In genomic region chr4:22836124-22836445, GRCm38 (mm10) we compare ENCODE assay signal across 11 mouse cellular contexts.
DNase-seq lines count a peak whose midpoint lies in the region; ATAC-seq and TF ChIP-seq lines count a peak whose summit lies in the region.
"Had no signal": no experiment of that assay in that cellular context is flagged by ENCODE, and none has a peak within 500 bp of the region (broad histone marks: within the 10 kb centered on the region; RNA-seq: fewer than 3 reads in every experiment).

No protein-coding gene starts in this region.

- no peak overlapping the region for H3K27ac ChIP-seq in heart, embryonic 15.5 days
- no peak overlapping the region for H3K27ac ChIP-seq in heart, adult 2 months
- H3K27ac ChIP-seq in forebrain, embryonic 13.5 days, result peak overlapping the region; percentile 83
- no peak overlapping the region for H3K27ac ChIP-seq in intestine, embryonic 15.5 days
- peak overlapping the region; percentile 74 for H3K27ac ChIP-seq in neural tube, embryonic 13.5 days (replicated peaks)
- no peak overlapping the region for H3K27ac ChIP-seq in cerebellum, adult 2 months (ENCODE audit: insufficient read depth, low read length)

- no peak overlapping the region for H3K9ac ChIP-seq in heart, embryonic 15.5 days
- H3K9ac ChIP-seq in heart, adult 2 months (ENCODE audit: low read depth, low read length), result no peak overlapping the region
- peak overlapping the region; percentile 52; the same call in 1 of the 2 replicates for H3K9ac ChIP-seq in forebrain, embryonic 13.5 days
- H3K9ac ChIP-seq in intestine, embryonic 15.5 days, result no peak overlapping the region
- H3K9ac ChIP-seq in neural tube, embryonic 13.5 days, result peak overlapping the region; percentile 38; the same call in 1 of the 2 replicates

- intact Hi-C loops in heart, adult 2 months (cut with DNase I), result no loop called here

- no peak for TF ChIP-seq CTCF in heart, adult 2 months (IDR thresholded peaks at IDR 0.05)
- TF ChIP-seq CTCF in cerebellum, adult 2 months (IDR thresholded peaks at IDR 0.05; ENCODE audit: borderline replicate concordance, insufficient read depth, low read depth, low read length), result no peak

- H3K79me2 ChIP-seq in heart, adult 2 months (replicated peaks; ENCODE audit: control insufficient read depth, insufficient read depth, low read length), result no peaks in the 10 kb centered on the region

- TF ChIP-seq EP300 in heart, adult 2 months (IDR thresholded peaks at IDR 0.05; ENCODE audit: insufficient read depth, low read depth, low read length), result no peak

- no peaks in the 10 kb centered on the region for H3K9me3 ChIP-seq in heart, embryonic 15.5 days (replicated peaks)
- H3K9me3 ChIP-seq in forebrain, embryonic 13.5 days (replicated peaks), result no peaks in the 10 kb centered on the region
- no peaks in the 10 kb centered on the region for H3K9me3 ChIP-seq in intestine, embryonic 15.5 days
- no peaks in the 10 kb centered on the region for H3K9me3 ChIP-seq in neural tube, embryonic 13.5 days

- TF ChIP-seq POLR2A in heart, adult 2 months (IDR thresholded peaks at IDR 0.05; ENCODE audit: insufficient read depth, low read depth, low read length), result no peak
- TF ChIP-seq POLR2A in cerebellum, adult 2 months (IDR thresholded peaks at IDR 0.05; ENCODE audit: borderline replicate concordance, insufficient read depth, low read length), result no peak

- H3K27me3 ChIP-seq in heart, embryonic 15.5 days, result no peaks in the 10 kb centered on the region
- H3K27me3 ChIP-seq in heart, adult 2 months (ENCODE audit: control insufficient read depth, insufficient read depth, low read length), result no peaks in the 10 kb centered on the region
- no peaks in the 10 kb centered on the region for H3K27me3 ChIP-seq in forebrain, embryonic 13.5 days
- no peaks in the 10 kb centered on the region for H3K27me3 ChIP-seq in intestine, embryonic 15.5 days (replicated peaks)
- H3K27me3 ChIP-seq in neural tube, embryonic 13.5 days, result no peaks in the 10 kb centered on the region
- no peaks in the 10 kb centered on the region for H3K27me3 ChIP-seq in cerebellum, adult 2 months (ENCODE audit: control insufficient read depth, insufficient read depth, low read length)

- H3K4me2 ChIP-seq in heart, embryonic 15.5 days, result peak overlapping the region; percentile 30
- peak overlapping the region; percentile 54 for H3K4me2 ChIP-seq in forebrain, embryonic 13.5 days
- H3K4me2 ChIP-seq in intestine, embryonic 15.5 days (replicated peaks), result peak overlapping the region; percentile 28
- peak overlapping the region; percentile 47 for H3K4me2 ChIP-seq in neural tube, embryonic 13.5 days

- no peaks in the 10 kb centered on the region for H3K36me3 ChIP-seq in heart, embryonic 15.5 days
- no peaks in the 10 kb centered on the region for H3K36me3 ChIP-seq in heart, adult 2 months (ENCODE audit: control insufficient read depth, insufficient read depth, low read length)
- H3K36me3 ChIP-seq in forebrain, embryonic 13.5 days (ENCODE audit: poor library complexity, severe bottlenecking), result no peaks in the 10 kb centered on the region
- H3K36me3 ChIP-seq in intestine, embryonic 15.5 days, result no peaks in the 10 kb centered on the region
- H3K36me3 ChIP-seq in neural tube, embryonic 13.5 days, result no peaks in the 10 kb centered on the region

- no peak for DNase-seq in heart, adult 2 months
- DNase-seq in right cerebral cortex, postnatal 36 days (ENCODE audit: low spot score in 2 of 2), result no peak
- no peak for DNase-seq in layer of hippocampus, adult 8-10 months (ENCODE audit: low spot score in 2 of 2)
- no peak for DNase-seq in cerebellum, adult 2 months
- DNase-seq: adrenal gland, adult 8-10 months; spleen, adult 18-20 months; thymus, adult 2 months had no signal

- no peak overlapping the region for H3K4me3 ChIP-seq in heart, embryonic 15.5 days
- H3K4me3 ChIP-seq in heart, adult 2 months, result no peak overlapping the region
- no peak overlapping the region; the same call in 1 of the 2 replicates for H3K4me3 ChIP-seq in forebrain, embryonic 13.5 days
- no peak overlapping the region for H3K4me3 ChIP-seq in intestine, embryonic 15.5 days (replicated peaks)
- peak overlapping the region; percentile 19 for H3K4me3 ChIP-seq in neural tube, embryonic 13.5 days
- H3K4me3 ChIP-seq in cerebellum, adult 2 months (replicated peaks; ENCODE audit: insufficient read depth, low read depth, low read length), result no peak overlapping the region

- ATAC-seq in heart, embryonic 15.5 days (replicated peaks; ENCODE audit: insufficient number of reproducible peaks, insufficient read depth, low FRiP score, low read depth), result no peak
- no peak; the same call in 1 of the 2 replicates for ATAC-seq in forebrain, embryonic 13.5 days
- ATAC-seq in intestine, embryonic 15.5 days, result no peak
- ATAC-seq in neural tube, embryonic 13.5 days (ENCODE audit: low read depth), result no peak

- 62% methylated on average over 7 of the region's 7 CpGs for WGBS in heart, embryonic 15.5 days
- WGBS in heart, adult 2 months, result 57% methylated on average over 7 of the region's 7 CpGs
- WGBS in forebrain, embryonic 13.5 days, result 19% methylated on average over 7 of the region's 7 CpGs
- WGBS in intestine, embryonic 15.5 days, result 61% methylated on average over 7 of the region's 7 CpGs
- WGBS in neural tube, embryonic 13.5 days, result 17% methylated on average over 7 of the region's 7 CpGs
- 23% methylated on average over 7 of the region's 7 CpGs for WGBS in cerebellum, adult 2 months

- 0 out of 2 replicates have a peak, but pooled peaks cover 3% of the 10 kb centered on the region for H3K4me1 ChIP-seq in heart, embryonic 15.5 days (replicated peaks)
- H3K4me1 ChIP-seq in heart, adult 2 months (ENCODE audit: control insufficient read depth, insufficient read depth, low read length), result no peaks in the 10 kb centered on the region
- peaks cover 37% of the 10 kb centered on the region for H3K4me1 ChIP-seq in forebrain, embryonic 13.5 days
- H3K4me1 ChIP-seq in intestine, embryonic 15.5 days (replicated peaks), result no peaks in the 10 kb centered on the region
- peaks cover 22% of the 10 kb centered on the region for H3K4me1 ChIP-seq in neural tube, embryonic 13.5 days (replicated peaks)
- H3K4me1 ChIP-seq in cerebellum, adult 2 months (ENCODE audit: control insufficient read depth, insufficient read depth, low read length), result no peaks in the 10 kb centered on the region

Comparison
In these comparisons a context has a peak if more than half of its experiments do, and no peak if none do; other contexts are left out.
1. H3K27ac ChIP-seq: peak in forebrain, embryonic 13.5 days (single experiment) and neural tube, embryonic 13.5 days (single experiment); none in heart, embryonic 15.5 days (single experiment), heart, adult 2 months (single experiment), intestine, embryonic 15.5 days (single experiment) and cerebellum, adult 2 months (single experiment).
2. H3K9ac ChIP-seq: peak in forebrain, embryonic 13.5 days (single experiment) and neural tube, embryonic 13.5 days (single experiment); none in heart, embryonic 15.5 days (single experiment), heart, adult 2 months (single experiment) and intestine, embryonic 15.5 days (single experiment).
3. Peak in every context shown above with its lines, with median percentiles within 50 percentile points of each other: H3K4me2 ChIP-seq.